Mouse (Mus musculus): ENCODE measurements around the gene Gm5868. TPM values are rescaled to one million over a fixed set of nuclear protein-coding genes. Genes with fewer than 3 reads are reported as not detected.

The Gm5868 gene
- polyA plus RNA-seq, 1 experiment from 2014 or later = 10.5 TPM

Other genes with a start within 250 kb of the Gm5868 start
- 3.2 and 3.7 TPM in 2 replicates for gene Corin, start 83.1 kb downstream of the Gm5868 start, polyA plus RNA-seq (2016; fragmentation: Nextera tagmentation; extraction: Ambion mirVana)
- 22.0 and 22.9 TPM in 2 replicates for gene Nfxl1, start 27.9 kb downstream of the Gm5868 start, polyA plus RNA-seq (2016; fragmentation: Nextera tagmentation; extraction: Ambion mirVana)
- gene Zar1, start 6.3 kb downstream of the Gm5868 start, polyA plus RNA-seq (2016; fragmentation: Nextera tagmentation; extraction: Ambion mirVana) = 3.5 and 4.2 TPM in 2 replicates
- not detected in 2 replicates for gene Cnga1, start 56.7 kb upstream of the Gm5868 start, polyA plus RNA-seq (2016; fragmentation: Nextera tagmentation; extraction: Ambion mirVana)
- 0.45 and 0.76 TPM in 2 replicates for gene Nipal1, start 60.2 kb upstream of the Gm5868 start, polyA plus RNA-seq (2016; fragmentation: Nextera tagmentation; extraction: Ambion mirVana)
- 0.13 TPM in 1 of 2 replicates, not detected in the other for gene Txk, start 165.2 kb upstream of the Gm5868 start, polyA plus RNA-seq (2016; fragmentation: Nextera tagmentation; extraction: Ambion mirVana)